Mouse (Mus musculus) left cerebral cortex, postnatal 10 days (tissue): ENCODE measurements around the gene Lars2. TPM values are rescaled to one million over a fixed set of nuclear protein-coding genes. Genes with fewer than 3 reads are reported as not detected.

Source experiments
- DNase-seq, 2 experiments: peaks; one replicate each; pipeline ENCODE4 v3.0.0; 2021 to 2022; ENCODE audit warnings: low spot score in 2 of 2, mixed read lengths in 1 of 2; ENCODE audit errors: extremely low spot score in 1 of 2
- intact Hi-C: fragments of 180-260 bp; cut with DNase I; formaldehyde crosslinking; loops from one replicate; pipeline ENCODE4 v1.15.1; 2025
- total RNA-seq, 2 experiments: library from RNA; stranded (reverse); gene quantifications; 2 replicates each; pipeline ENCODE4 v1.2.3; 2021

Gene Lars2
- total RNA-seq, 2 experiments from 2014 or later, result 28.5 to 37.5 TPM

DNA sequence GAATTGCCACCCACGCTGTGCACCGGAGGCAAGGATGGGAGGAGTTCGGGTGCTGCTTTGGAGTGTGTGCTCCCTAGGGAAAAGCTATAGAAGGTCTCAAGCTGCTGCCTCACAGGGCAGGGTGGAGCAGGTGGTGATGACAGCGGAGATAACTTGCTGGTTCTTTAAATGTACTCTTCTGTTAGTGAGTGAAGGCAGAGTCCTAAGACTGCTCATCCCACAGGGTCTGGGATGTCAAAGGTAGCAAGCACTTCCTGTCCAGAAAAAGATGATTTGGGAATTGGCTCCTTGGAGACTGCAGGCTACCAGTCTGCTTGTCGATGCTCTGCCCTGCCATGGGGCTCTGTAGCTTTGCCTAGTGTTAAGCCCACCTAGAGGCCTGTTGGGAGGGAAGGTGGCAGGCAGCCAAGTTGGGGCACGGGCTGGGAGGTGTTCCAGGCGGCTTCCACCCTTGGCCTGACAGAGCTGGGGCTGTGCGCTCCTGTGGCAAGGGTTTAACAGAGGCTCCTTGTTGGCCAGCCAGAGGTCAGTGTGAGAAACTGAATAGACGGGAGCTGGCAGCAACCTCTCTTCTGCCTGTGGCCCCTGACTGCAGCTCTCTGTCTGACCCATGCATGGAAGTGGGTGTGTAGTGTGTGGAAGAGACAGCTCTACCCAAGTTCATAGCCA is 125.3 kb downstream of the Lars2 start:
- DNase-seq, result peak; percentile 52 to 67
- intact Hi-C loops, result no loop called here

DNA sequence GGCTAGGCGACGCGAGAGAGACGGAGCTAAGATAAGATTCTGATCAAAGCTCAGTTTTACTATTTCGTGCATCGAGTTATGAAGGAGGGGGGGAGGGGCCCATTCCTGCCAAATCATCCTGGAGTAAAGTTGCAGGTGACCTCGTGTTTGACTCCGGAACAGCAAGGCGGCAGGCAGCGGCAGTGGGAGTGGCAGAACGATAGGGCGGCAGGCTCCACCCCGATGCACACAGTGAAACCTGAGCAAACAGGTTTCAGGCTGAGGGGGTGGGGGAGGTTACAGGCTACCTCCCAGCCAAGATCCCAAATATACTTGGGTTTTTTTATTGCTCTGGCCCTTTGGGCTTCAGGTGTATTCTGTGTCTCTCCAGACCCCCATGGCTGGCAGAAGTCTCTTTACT is 129.9 kb downstream of the Lars2 start:
- DNase-seq, result no peak
- intact Hi-C loops, result no loop called here

DNA sequence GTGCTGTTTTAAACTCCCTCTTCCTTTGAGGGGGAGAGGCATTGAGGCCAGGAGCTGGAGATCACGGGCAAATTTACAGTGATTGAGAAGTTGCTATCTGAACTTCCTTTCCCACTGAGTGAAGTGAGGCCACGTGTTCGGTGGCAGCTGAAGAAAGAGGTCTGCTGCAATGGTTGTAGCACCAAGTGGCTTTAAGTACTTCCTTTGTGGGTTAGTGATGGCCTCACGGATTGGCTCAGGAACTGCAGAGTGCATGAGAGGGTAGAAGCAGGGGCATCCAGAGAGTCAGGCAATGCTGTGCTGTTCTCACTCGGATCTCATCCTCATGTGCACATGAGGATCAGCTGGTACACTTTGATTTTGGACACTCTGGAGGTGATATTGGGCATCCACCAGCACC is 131.2 kb downstream of the Lars2 start:
- intact Hi-C loops, result no loop called here

DNA sequence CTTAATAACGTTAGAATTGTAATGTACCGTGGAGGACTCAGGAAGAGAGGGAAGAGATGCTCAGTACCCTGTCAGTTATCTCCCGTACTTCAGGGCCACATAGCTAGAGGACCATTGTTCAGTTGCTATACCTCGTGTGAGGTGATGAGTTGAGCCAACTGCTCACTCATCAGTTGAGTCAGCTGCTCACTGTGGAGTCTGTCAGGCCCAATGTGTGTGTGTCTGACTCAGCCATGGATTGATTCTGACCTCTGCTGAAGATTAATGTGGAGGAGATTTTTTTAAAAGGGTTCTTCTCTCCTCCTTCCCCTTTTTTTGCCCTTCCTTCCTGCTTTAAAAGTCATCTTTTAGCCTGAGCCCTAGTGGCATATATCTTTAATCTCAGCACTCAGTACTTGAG is 133.8 kb downstream of the Lars2 start:
- no peak for DNase-seq
- intact Hi-C loops, result loop anchor here (5.0 kb wide), 1 partner anchor 43 kb away; no protein-coding TSS in a partner anchor

More for the DNA sequence above, 131.2 kb downstream of the Lars2 start:
- no peak for DNase-seq

DNA sequence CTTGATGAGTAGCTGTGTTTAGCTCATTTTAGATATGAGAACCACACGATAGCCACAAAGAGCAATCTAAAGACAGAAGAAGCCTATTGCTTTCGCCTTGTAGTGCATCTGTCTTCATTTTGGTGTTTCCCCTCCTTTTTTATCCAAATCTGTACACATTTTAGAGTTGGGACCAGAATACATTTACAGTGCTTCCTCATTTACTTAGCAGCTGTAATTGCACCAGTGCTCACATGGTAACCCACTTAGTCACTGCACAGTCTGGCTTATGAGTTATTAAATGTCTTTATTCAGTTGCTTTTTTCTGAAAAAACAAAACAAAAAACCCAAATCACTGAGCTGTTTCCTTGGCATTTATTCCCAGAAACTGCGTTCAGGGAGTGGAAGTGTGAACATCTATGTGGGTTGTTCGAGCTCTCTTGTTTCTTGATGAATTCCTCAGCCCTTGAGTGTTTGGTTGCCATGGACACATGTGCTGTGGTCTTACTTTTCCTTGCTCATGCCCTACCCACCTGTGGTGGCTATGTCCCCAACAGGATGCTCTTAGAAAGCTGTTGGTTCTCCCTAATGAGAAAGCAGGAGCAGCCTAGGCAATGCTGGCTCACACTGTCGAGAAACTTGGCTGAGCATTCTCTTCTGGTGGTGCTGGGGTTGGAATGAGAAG is 136.6 kb downstream of the Lars2 start:
- intact Hi-C loops, result loop anchor here (5.0 kb wide), 1 partner anchor 46 kb away; no protein-coding TSS in a partner anchor
- peak in 1 of 2 experiments; percentile 49 for DNase-seq

DNA sequence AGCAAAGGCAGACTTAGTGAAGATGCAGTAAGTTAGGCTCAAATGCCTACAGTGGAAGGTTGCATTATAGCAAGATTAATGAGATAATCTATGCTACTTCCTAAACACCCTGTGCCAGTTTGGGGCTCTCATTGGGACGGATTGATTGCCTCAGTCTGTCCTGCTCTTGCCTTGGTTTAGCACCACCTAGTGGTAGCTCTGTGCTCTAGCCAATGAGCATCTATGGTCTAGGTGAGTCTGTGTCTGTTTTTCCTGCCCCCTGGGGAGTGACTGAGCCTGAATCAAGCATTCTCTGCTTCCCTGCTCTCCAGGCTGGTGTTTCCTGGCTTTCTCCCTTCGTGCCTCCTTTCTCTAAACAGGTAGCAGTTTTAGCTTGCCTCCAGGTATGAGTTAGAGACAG is 137.6 kb downstream of the Lars2 start:
- intact Hi-C loops, result loop anchor here (5.0 kb wide), 1 partner anchor 47 kb away; no protein-coding TSS in a partner anchor
- DNase-seq, result peak in 1 of 2 experiments; percentile 51

DNA sequence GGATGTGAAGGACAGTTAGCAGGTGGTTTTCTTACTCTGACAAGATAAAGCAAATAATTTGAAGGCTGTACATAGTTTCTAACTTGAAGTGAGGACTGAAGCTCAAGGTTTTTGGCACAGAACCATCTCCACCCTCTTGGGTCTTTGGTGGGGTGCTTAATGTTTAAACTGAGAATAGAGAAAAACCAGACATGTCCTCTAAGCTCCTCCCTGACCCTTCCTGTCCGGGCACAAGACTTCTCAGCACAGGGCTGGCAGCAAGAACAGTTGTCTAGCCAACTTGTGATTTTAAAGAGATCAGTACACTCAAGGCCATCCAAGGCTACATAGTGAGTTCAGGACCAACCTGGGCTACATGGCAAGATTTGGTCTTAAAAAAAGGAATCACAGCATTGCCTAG is 138.9 kb downstream of the Lars2 start:
- no peak for DNase-seq
- intact Hi-C loops, result no loop called here

DNA sequence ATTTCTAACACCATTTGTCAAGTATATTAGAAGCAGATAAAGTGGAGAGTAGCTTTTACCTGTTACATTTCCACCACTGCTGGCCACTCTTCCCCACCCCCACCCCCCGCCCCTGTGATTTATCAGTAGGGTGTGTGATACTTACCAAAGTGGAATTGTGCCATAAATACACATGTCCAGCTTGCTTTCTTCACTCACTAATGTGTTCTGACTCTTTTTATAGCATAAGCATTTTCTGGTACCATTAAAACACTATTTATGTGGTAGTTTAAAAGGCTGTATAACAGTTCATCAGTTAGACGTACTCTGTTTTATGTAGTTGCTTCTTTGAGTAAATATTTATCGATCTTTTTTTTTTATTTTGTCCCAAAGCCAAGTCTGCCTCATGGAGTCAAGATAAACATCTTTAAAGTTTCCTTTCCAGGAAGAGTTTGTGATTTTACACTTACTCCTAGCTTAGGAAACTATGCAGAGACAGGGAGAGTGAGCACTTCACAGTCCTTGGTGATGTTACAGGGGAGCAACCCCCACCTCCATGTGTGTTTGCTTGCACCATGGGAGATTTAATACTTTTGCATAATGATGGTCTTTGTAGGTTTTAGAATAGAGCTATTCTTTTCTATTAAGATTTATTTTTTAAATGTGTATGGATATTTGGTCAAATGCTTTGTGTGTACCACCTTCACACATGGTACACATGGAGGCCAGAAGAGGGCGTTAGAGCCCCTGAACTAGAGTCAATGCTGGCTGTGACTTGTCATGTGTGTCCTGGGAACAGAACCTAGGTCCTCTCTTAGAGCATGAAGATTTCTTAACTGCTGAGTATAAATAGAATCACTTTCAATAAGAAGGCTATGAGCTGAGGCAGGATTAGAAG is 139.8 kb downstream of the Lars2 start:
- intact Hi-C loops, result no loop called here
- no peak for DNase-seq

DNA sequence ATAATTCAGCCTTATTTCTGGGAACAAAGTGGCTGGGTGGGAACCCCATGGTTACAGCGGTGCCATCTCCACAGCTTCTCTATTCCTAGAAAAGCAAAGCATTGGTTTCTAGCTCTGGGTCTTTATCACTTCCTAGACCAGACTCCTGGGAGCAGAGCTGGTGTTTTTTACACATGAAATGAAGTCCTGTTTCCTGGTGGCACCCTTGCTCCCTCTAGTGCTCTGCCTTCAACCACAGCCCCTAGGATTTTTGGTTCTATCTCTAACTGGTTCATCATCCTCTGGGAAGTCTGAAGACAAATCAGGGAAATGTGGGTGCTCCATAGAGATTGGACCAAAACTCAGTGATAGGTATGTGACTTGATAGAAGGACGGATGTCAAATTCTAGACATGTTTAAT is 140.7 kb downstream of the Lars2 start:
- no peak for DNase-seq
- intact Hi-C loops, result no loop called here

DNA sequence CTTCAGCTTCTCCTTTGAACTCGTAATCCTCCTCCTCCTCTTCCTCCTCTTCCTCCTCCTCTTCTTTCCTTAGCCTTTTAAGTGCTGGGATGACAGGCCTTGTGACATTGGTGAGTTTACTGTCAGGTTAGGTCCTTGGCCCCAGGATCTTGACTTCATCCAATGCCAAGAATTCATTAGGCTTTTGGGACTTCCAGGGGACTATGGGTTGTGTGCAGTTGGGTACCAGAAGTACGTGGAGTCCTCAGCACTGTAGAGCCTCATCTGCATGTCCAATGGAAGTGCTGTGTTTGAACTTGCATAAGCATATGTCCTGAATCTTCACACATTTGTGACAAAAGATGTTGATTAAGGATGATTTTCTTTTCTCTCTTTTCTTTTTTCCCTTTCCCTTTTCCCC is 142.3 kb downstream of the Lars2 start:
- intact Hi-C loops, result no loop called here
- DNase-seq, result no peak

DNA sequence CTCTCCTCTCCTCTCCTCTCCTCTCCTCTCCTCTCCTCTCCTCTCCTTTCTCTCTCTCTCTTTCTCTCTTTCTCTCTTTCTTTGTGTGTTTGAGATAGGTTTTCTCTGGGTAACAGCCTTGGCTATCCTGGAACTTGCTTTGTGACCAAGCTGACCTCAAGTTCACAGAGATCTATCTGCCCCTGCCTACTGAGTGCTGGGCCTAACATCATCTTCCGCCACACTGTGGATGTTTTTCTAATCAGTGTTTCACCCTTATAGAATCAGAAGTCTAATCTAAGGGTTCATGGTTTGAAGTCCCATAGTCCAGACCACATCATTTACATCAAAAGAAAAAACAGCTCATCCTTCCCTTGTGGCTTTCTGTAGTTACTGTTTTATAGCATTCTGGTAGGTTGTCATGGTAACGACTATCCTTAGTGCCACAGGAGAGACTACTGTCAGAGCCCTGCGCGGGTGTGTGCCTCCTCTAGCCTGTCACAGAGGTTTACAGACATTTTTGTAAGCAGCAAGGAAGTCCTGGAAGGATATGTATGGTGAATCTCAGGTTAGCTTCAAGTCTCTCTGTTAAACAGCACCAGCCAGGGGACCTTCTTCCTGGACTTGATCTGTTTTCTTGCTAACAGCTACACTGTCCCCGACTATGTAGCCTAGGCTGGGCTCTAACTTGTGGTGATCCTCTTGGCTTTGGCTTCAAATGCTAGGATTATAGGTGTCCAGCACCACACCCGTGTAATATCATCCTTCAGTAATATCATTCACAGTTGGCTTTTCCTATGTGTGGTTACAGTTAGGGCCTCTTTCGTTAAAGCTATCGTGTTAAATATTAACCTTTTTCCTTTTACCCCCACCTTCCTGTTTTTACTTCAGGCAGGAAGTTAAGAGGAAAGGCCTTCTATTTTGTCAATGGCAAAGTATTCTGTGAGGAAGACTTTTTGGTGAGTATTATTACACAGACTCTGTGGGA is 143.2 kb downstream of the Lars2 start:
- intact Hi-C loops, result no loop called here
- no peak for DNase-seq

DNA sequence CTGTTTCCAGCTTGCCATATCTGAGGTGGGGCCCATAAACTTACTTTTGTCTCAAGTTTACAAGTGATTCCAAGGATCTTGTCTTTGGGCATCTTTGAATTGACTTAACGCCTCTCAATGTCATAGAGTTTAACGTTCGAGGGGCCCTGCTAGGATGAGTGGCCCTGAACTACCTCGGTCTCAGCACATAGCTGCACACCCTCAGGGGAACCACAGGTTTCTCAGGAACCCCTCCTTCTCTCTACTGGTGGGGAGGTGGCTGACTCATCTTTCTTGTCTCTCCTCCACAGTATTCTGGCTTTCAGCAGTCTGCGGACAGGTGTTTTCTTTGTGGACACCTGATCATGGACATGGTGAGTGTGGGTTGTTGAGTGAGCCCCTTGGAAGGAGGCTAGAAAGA is 144.2 kb downstream of the Lars2 start:
- intact Hi-C loops, result no loop called here
- no peak for DNase-seq

Other genes with a start within 250 kb of the Lars2 start
- gene Clec3b, start 216.0 kb upstream of the Lars2 start, total RNA-seq, result 1 to 10 TPM; 5.4 to 6.2 TPM
- gene Cdcp1, start 150.9 kb upstream of the Lars2 start, total RNA-seq, result under 1 TPM; 0.13 to 0.16 TPM
- gene Tmem158, start 106.2 kb upstream of the Lars2 start, total RNA-seq, result 10 to 100 TPM; 81.5 to 87.1 TPM
- gene Limd1, start 111.8 kb downstream of the Lars2 start, total RNA-seq, result 10 to 100 TPM in 1 of 2 experiments, 1 to 10 TPM in 1; 9.9 to 10.1 TPM
- gene Sacm1l, start 162.8 kb downstream of the Lars2 start, total RNA-seq, result 10 to 100 TPM; 42.4 to 46.1 TPM